Mouse (Mus musculus) CH12.LX (cell line): ENCODE measurements around the gene Rab6a.

ENCODE experiments used
- CTCF ChIP-seq, 2 experiments: IDR thresholded peaks in 1 of 2; conservative IDR thresholded peaks in 1 of 2; 2 replicates each; pipeline ENCODE4 v1.5.1; 2011 to 2012; ENCODE audit warnings: low read depth in 2 of 2, low read length in 2 of 2, improper control_type of control experiment in 1 of 2, inconsistent platforms in 1 of 2, mild to moderate bottlenecking in 1 of 2, moderate library complexity in 1 of 2
- EP300 ChIP-seq: IDR thresholded peaks from 2 replicates; pipeline ENCODE4 v1.6.1; 2011; ENCODE audit warnings: low read length, improper control_type of control experiment
- ETS1 ChIP-seq: conservative IDR thresholded peaks from 2 replicates; pipeline ENCODE4 v1.6.1; 2012; ENCODE audit warnings: low read depth, mild to moderate bottlenecking, inconsistent platforms, low read length, improper control_type of control experiment, moderate library complexity
- HCFC1 ChIP-seq: IDR thresholded peaks from 2 replicates; pipeline ENCODE4 v1.6.1; 2012; ENCODE audit warnings: low read depth, mild to moderate bottlenecking, inconsistent platforms, low read length, improper control_type of control experiment
- IRF4 ChIP-seq: IDR thresholded peaks from 2 replicates; pipeline ENCODE4 v1.6.1; 2014; ENCODE audit warnings: low read depth, mild to moderate bottlenecking, inconsistent platforms, low read length, improper control_type of control experiment
- MAFK ChIP-seq: IDR thresholded peaks from 2 replicates; pipeline ENCODE4 v1.6.1; 2011; ENCODE audit warnings: low read length, improper control_type of control experiment; ENCODE audit not compliant: insufficient replicate concordance
- POLR2AphosphoS2 ChIP-seq: IDR thresholded peaks from 2 replicates; pipeline ENCODE4 v1.6.1; 2011; ENCODE audit warnings: low read depth, low read length, improper control_type of control experiment

DNA sequence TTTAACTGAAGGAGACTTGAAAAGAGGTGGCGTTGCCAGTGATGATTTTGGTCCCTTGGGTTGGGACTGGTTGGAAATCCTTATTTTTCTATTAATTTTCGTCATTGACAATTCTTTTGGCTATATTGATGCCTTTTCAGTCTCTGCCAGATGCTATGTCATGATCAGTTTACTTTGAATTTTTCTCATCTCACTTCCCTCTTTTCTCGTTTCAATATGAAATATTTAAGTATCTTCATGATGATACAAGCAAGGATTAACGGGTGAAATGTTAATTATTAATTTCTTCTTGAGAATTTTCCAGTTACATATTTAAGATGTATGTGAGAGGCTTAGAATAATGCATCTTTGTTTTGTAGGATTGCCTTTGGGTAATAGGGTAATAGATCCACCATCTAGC is 1.7 kb downstream of the Rab6a start:
- TF ChIP-seq HCFC1 (no peak), EP300 (no peak), CTCF (conservative IDR thresholded peaks at IDR 0.05 in 1 of 2, IDR thresholded peaks at IDR 0.05 in 1 of 2; ENCODE audit: low read depth in 2 of 2, low read length in 2 of 2) (no peak), IRF4 (no peak), MAFK (no peak), POLR2AphosphoS2 (no peak), ETS1 (no peak)
